Mouse (Mus musculus) liver, postnatal 0 days (tissue): ENCODE data around the gene Fam76b. TPM values are rescaled to one million over a fixed set of nuclear protein-coding genes. Genes with fewer than 3 reads are reported as not detected.

Experiments
- ATAC-seq: fragments of 200-750 bp; cut with Nextera tagmentation; 2 replicates; pipeline ENCODE4 v1.8.0; 2017; ENCODE audit warnings: mild to moderate bottlenecking, moderate library complexity
- DNase-seq: peaks from one replicate; pipeline ENCODE4 v3.0.0-alpha.2; 2016
- H3K27ac ChIP-seq: fragments of 300-500 bp; sonication (generic); 2 replicates; pipeline ENCODE4 v1.5.1; 2014; ENCODE audit warnings: antibody characterized with exemption, moderate library complexity, mild to moderate bottlenecking, low read depth
- H3K27me3 ChIP-seq: fragments of 300-500 bp; sonication (generic); 2 replicates; pipeline ENCODE4 v1.6.1; 2014; ENCODE audit warnings: low read length, control low read depth, mixed read lengths; ENCODE audit not compliant: insufficient read depth
- H3K36me3 ChIP-seq: fragments of 300-500 bp; sonication (generic); replicated peaks from 2 replicates; pipeline ENCODE4 v1.6.1; 2014; ENCODE audit warnings: mild to moderate bottlenecking, control low read depth, low read length, moderate library complexity, mixed read lengths; ENCODE audit not compliant: insufficient read depth
- H3K4me1 ChIP-seq: fragments of 300-500 bp; sonication (generic); 2 replicates; pipeline ENCODE4 v1.6.1; 2014; ENCODE audit warnings: antibody characterized with exemption, mild to moderate bottlenecking, control low read depth; ENCODE audit not compliant: insufficient read depth
- H3K4me2 ChIP-seq: fragments of 300-500 bp; sonication (generic); 2 replicates; pipeline ENCODE4 v1.6.1; 2014; ENCODE audit warnings: low read depth, mild to moderate bottlenecking, low read length, moderate library complexity, mixed read lengths
- H3K4me3 ChIP-seq: fragments of 300-500 bp; sonication (generic); 2 replicates; pipeline ENCODE4 v1.5.1; 2014; ENCODE audit warnings: low read depth, low read length
- H3K9ac ChIP-seq: fragments of 300-500 bp; sonication (generic); replicated peaks from 2 replicates; pipeline ENCODE4 v1.6.1; 2014; ENCODE audit warnings: mild to moderate bottlenecking, moderate library complexity
- H3K9me3 ChIP-seq: fragments of 300-500 bp; sonication (generic); 2 replicates; pipeline ENCODE4 v1.6.1; 2016; ENCODE audit warnings: mild to moderate bottlenecking, control low read depth, low read length, mixed read lengths
- CTCF ChIP-seq: sonication (generic); IDR thresholded peaks from 2 replicates; pipeline ENCODE4 v1.5.1; 2016; ENCODE audit warnings: antibody characterized with exemption, low read depth
- EP300 ChIP-seq: IDR thresholded peaks from 2 replicates; pipeline ENCODE4 v1.6.1; 2016; ENCODE audit warnings: antibody characterized with exemption, low read depth, mild to moderate bottlenecking
- WGBS: fragments of 180-500 bp; shearing (Covaris S2); extraction: QIAGEN DNeasy Blood & Tissue Kit; methylation state at CpG from one replicate; pipeline ENCODE4 v1.1.7; 2014; ENCODE audit not compliant: insufficient replicate concordance; 5-methylcytosine and 5-hydroxymethylcytosine counted together
- polyA plus RNA-seq: library from polyadenylated mRNA; unstranded; fragments of >200 nt; fragmentation: Nextera tagmentation; extraction: Ambion mirVana; gene quantifications from 2 replicates; pipeline ENCODE4 v1.2.1, GENCODE M21; 2015

Gene Fam76b
- polyA plus RNA-seq, 1 experiment from 2014 or later, result 6.9 TPM

- no peak for TF ChIP-seq EP300
- TF ChIP-seq CTCF, result no peak
- 49% methylated on average over 8 of the region's 8 CpGs for WGBS
- Histone ChIP-seq H3K4me1 (no peaks in the 10 kb centered on the region), H3K9me3 (peaks cover 4% of the 10 kb centered on the region), H3K27ac (no peak overlapping the region), H3K4me3 (no peak overlapping the region), H3K36me3 (no peaks in the 10 kb centered on the region), H3K9ac (no peak overlapping the region), H3K4me2 (no peak overlapping the region), H3K27me3 (no peaks in the 10 kb centered on the region)
- no peak for ATAC-seq
- no peak for DNase-seq
Observed at GRCm38 (mm10) chr9:13894491-13894890, 67.0 kb downstream of the Fam76b start.

- Histone ChIP-seq H3K4me1 (no peaks in the 10 kb centered on the region), H3K4me3 (no peak overlapping the region), H3K4me2 (no peak overlapping the region), H3K9me3 (peaks cover 4% of the 10 kb centered on the region), H3K27me3 (no peaks in the 10 kb centered on the region), H3K27ac (no peak overlapping the region), H3K36me3 (no peaks in the 10 kb centered on the region), H3K9ac (no peak overlapping the region)
- no peak for TF ChIP-seq EP300
- no peak for TF ChIP-seq CTCF
- 75% methylated on average over 7 of the region's 7 CpGs for WGBS
- no peak for ATAC-seq
- no peak for DNase-seq
Observed at GRCm38 (mm10) chr9:13894936-13895335, 67.4 kb downstream of the Fam76b start.

- Histone ChIP-seq H3K4me2 (no peak overlapping the region), H3K9me3 (peaks cover 4% of the 10 kb centered on the region), H3K36me3 (no peaks in the 10 kb centered on the region), H3K4me3 (no peak overlapping the region), H3K4me1 (no peaks in the 10 kb centered on the region), H3K27me3 (no peaks in the 10 kb centered on the region), H3K9ac (no peak overlapping the region), H3K27ac (no peak overlapping the region)
- no peak for TF ChIP-seq CTCF
- TF ChIP-seq EP300, result no peak
- 71% methylated on average over 6 of the region's 6 CpGs for WGBS
- ATAC-seq (no peak), DNase-seq (no peak)
Observed at GRCm38 (mm10) chr9:13896055-13896454, 68.5 kb downstream of the Fam76b start.

GRCm38 (mm10) chr9:13898510-13899305, 71.2 kb downstream of the Fam76b start:
- no peaks in the 10 kb centered on the region for H3K27me3 ChIP-seq
- no peak overlapping the region for H3K4me2 ChIP-seq
- H3K27ac ChIP-seq, result no peak overlapping the region
- 73% methylated on average over 19 of the region's 19 CpGs for WGBS
- no peak for TF ChIP-seq CTCF
- TF ChIP-seq EP300, result no peak
- DNase-seq (no peak), ATAC-seq (no peak)
- no peak overlapping the region for H3K4me3 ChIP-seq
- H3K4me1 ChIP-seq, result no peaks in the 10 kb centered on the region
- H3K9ac ChIP-seq, result no peak overlapping the region
- no peaks in the 10 kb centered on the region for H3K36me3 ChIP-seq
- H3K9me3 ChIP-seq, result no peaks in the 10 kb centered on the region

GRCm38 (mm10) chr9:13902030-13902429, 74.5 kb downstream of the Fam76b start:
- H3K4me2 ChIP-seq, result no peak overlapping the region
- H3K27me3 ChIP-seq, result no peaks in the 10 kb centered on the region
- H3K36me3 ChIP-seq, result no peaks in the 10 kb centered on the region
- 88% methylated on average over 3 of the region's 3 CpGs for WGBS
- no peak overlapping the region for H3K9ac ChIP-seq
- no peak overlapping the region for H3K27ac ChIP-seq
- no peak for ATAC-seq
- H3K4me1 ChIP-seq, result no peaks in the 10 kb centered on the region
- no peak for DNase-seq
- H3K9me3 ChIP-seq, result no peaks in the 10 kb centered on the region
- TF ChIP-seq CTCF (no peak), EP300 (no peak)
- no peak overlapping the region for H3K4me3 ChIP-seq

- H3K27ac ChIP-seq, result no peak overlapping the region
- no peak overlapping the region for H3K9ac ChIP-seq
- no peaks in the 10 kb centered on the region for H3K36me3 ChIP-seq
- H3K4me1 ChIP-seq, result no peaks in the 10 kb centered on the region
- DNase-seq (no peak), ATAC-seq (no peak)
- no peaks in the 10 kb centered on the region for H3K27me3 ChIP-seq
- no peaks in the 10 kb centered on the region for H3K9me3 ChIP-seq
- H3K4me2 ChIP-seq, result no peak overlapping the region
- no peak overlapping the region for H3K4me3 ChIP-seq
- TF ChIP-seq EP300 (no peak), CTCF (no peak)
- WGBS, result 60% methylated on average over 5 of the region's 5 CpGs
Observed at GRCm38 (mm10) chr9:13904091-13904779, 76.7 kb downstream of the Fam76b start.

Other genes with a start within 250 kb of the Fam76b start
- gene Mtmr2, start 79.3 kb upstream of the Fam76b start, polyA plus RNA-seq, result 17.2 and 18.2 TPM in 2 replicates
- gene Cep57, start 609 bp upstream of the Fam76b start, polyA plus RNA-seq, result 19.8 and 21.3 TPM in 2 replicates